Mouse (Mus musculus): ENCODE data around the gene Cacng8.

DNA sequence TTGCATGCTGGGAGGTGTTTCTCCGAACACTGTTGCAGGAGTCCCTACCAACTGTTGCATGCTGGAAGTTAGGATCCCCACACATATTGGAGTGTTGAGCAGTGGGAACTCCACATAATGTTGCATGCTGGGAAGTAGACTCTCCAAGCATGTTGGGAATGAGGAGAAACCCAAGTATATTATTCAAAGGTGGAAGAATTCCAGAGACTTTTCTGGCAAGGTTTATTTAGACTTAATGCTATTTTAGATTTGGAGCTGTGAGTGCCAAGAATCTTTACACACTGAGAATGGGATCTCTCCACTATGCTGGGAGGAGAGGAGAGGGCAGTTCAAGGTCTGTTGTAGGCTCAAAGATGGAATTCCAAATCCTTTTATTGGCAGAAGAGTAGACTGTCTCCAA, 41.6 kb downstream of the Cacng8 start:
- TF ChIP-seq CTCF (IDR thresholded peaks at IDR 0.05; ENCODE audit: borderline replicate concordance, extremely low read depth, insufficient read depth, insufficient read length), result no peak
- TF ChIP-seq POLR2A (IDR thresholded peaks at IDR 0.05; ENCODE audit: borderline replicate concordance, extremely low read depth, insufficient read depth, insufficient read length, poor library complexity, severe bottlenecking), result no peak

All from brain, embryonic 14.5 days (tissue).